Mouse (Mus musculus): Measurements from ENCODE around the gene Wt1. TPM values are rescaled to one million over a fixed set of nuclear protein-coding genes. Genes with fewer than 3 reads are reported as not detected.

The Wt1 gene
- polyA plus RNA-seq, 1 experiment from 2014 or later = 0.82 TPM

GRCm38 (mm10) chr2:105127531-105128480, 1.5 kb downstream of the Wt1 start:
- no peak overlapping the region for H3K9ac ChIP-seq
- H3K9me3 ChIP-seq = no peaks in the 10 kb centered on the region
- H3K4me1 ChIP-seq (replicated peaks) = peaks cover 21% of the 10 kb centered on the region
- no peaks in the 10 kb centered on the region for H3K36me3 ChIP-seq
- H3K27me3 ChIP-seq = peaks cover 98% of the 10 kb centered on the region
- under 1% methylated on average over 52 of the region's 52 CpGs for WGBS
- no peak overlapping the region for H3K4me3 ChIP-seq
- ATAC-seq (ENCODE audit: low FRiP score) = no peak
- no peak overlapping the region for H3K27ac ChIP-seq
- H3K4me2 ChIP-seq = no peak overlapping the region

GRCm38 (mm10) chr2:105128564-105128963, 2.2 kb downstream of the Wt1 start:
- 2% methylated on average over 12 of the region's 12 CpGs for WGBS
- Histone ChIP-seq H3K4me1 (replicated peaks) (peaks cover 17% of the 10 kb centered on the region), H3K4me2 (no peak overlapping the region), H3K9ac (no peak overlapping the region), H3K9me3 (no peaks in the 10 kb centered on the region), H3K27ac (no peak overlapping the region), H3K36me3 (no peaks in the 10 kb centered on the region), H3K4me3 (no peak overlapping the region), H3K27me3 (peaks cover 98% of the 10 kb centered on the region)
- ATAC-seq (ENCODE audit: low FRiP score) = no peak

- Histone ChIP-seq H3K9ac (no peak overlapping the region), H3K4me1 (replicated peaks) (peaks cover 21% of the 10 kb centered on the region), H3K27me3 (peaks cover 98% of the 10 kb centered on the region), H3K4me3 (0 out of 2 replicates have a peak overlapping the region, but pooled peaks have one; percentile 2), H3K4me2 (no peak overlapping the region), H3K27ac (no peak overlapping the region), H3K9me3 (no peaks in the 10 kb centered on the region), H3K36me3 (no peaks in the 10 kb centered on the region)
- no peak for ATAC-seq (ENCODE audit: low FRiP score)
- WGBS = 1% methylated on average over 32 of the region's 32 CpGs
Measured at GRCm38 (mm10) chr2:105130351-105131060, 4.2 kb downstream of the Wt1 start.

GRCm38 (mm10) chr2:105131061-105131810, 4.9 kb downstream of the Wt1 start:
- Histone ChIP-seq H3K4me2 (no peak overlapping the region), H3K9me3 (no peaks in the 10 kb centered on the region), H3K4me3 (no peak overlapping the region), H3K36me3 (no peaks in the 10 kb centered on the region), H3K4me1 (replicated peaks) (peaks cover 20% of the 10 kb centered on the region), H3K9ac (no peak overlapping the region), H3K27ac (no peak overlapping the region), H3K27me3 (peaks cover 98% of the 10 kb centered on the region)
- no peak for ATAC-seq (ENCODE audit: low FRiP score)
- 4% methylated on average over 12 of the region's 12 CpGs for WGBS

GRCm38 (mm10) chr2:105131811-105132100, 5.4 kb downstream of the Wt1 start:
- Histone ChIP-seq H3K9ac (no peak overlapping the region), H3K4me3 (no peak overlapping the region), H3K9me3 (no peaks in the 10 kb centered on the region), H3K4me1 (replicated peaks) (peaks cover 15% of the 10 kb centered on the region), H3K4me2 (no peak overlapping the region), H3K27ac (no peak overlapping the region), H3K27me3 (peaks cover 98% of the 10 kb centered on the region), H3K36me3 (no peaks in the 10 kb centered on the region)
- no peak for ATAC-seq (ENCODE audit: low FRiP score)
- 5% methylated on average over 2 of the region's 2 CpGs for WGBS

- no peak overlapping the region for H3K9ac ChIP-seq
- peaks cover 10% of the 10 kb centered on the region for H3K4me1 ChIP-seq (replicated peaks)
- no peak overlapping the region for H3K27ac ChIP-seq
- H3K4me3 ChIP-seq = no peak overlapping the region
- no peak for ATAC-seq (ENCODE audit: low FRiP score)
- no peaks in the 10 kb centered on the region for H3K9me3 ChIP-seq
- H3K36me3 ChIP-seq = no peaks in the 10 kb centered on the region
- 0% methylated on average over 17 of the region's 17 CpGs for WGBS
- H3K27me3 ChIP-seq = peaks cover 98% of the 10 kb centered on the region
- no peak overlapping the region for H3K4me2 ChIP-seq
Measured at GRCm38 (mm10) chr2:105132300-105132699, 6.0 kb downstream of the Wt1 start.

GRCm38 (mm10) chr2:105132933-105133795, 6.8 kb downstream of the Wt1 start:
- no peak overlapping the region for H3K4me3 ChIP-seq
- peaks cover 98% of the 10 kb centered on the region for H3K27me3 ChIP-seq
- under 1% methylated on average over 43 of the region's 43 CpGs for WGBS
- no peak for ATAC-seq (ENCODE audit: low FRiP score)
- H3K9ac ChIP-seq = no peak overlapping the region
- no peaks in the 10 kb centered on the region for H3K9me3 ChIP-seq
- H3K36me3 ChIP-seq = no peaks in the 10 kb centered on the region
- no peak overlapping the region for H3K27ac ChIP-seq
- peaks cover 9% of the 10 kb centered on the region for H3K4me1 ChIP-seq (replicated peaks)
- no peak overlapping the region for H3K4me2 ChIP-seq

GRCm38 (mm10) chr2:105134296-105134695, 8.0 kb downstream of the Wt1 start:
- Histone ChIP-seq H3K9ac (no peak overlapping the region), H3K27ac (no peak overlapping the region), H3K4me3 (no peak overlapping the region; the same call in 1 of the 2 replicates), H3K4me2 (no peak overlapping the region), H3K4me1 (replicated peaks) (peaks cover 9% of the 10 kb centered on the region), H3K27me3 (peaks cover 100% of the 10 kb centered on the region), H3K9me3 (no peaks in the 10 kb centered on the region), H3K36me3 (no peaks in the 10 kb centered on the region)
- under 1% methylated on average over 19 of the region's 19 CpGs for WGBS
- 0 out of 2 replicates have a peak, but pooled peaks have one; percentile 36 for ATAC-seq (ENCODE audit: low FRiP score)

- 79% methylated on average over 7 of the region's 7 CpGs for WGBS
- Histone ChIP-seq H3K27ac (no peak overlapping the region), H3K4me3 (no peak overlapping the region), H3K27me3 (peaks cover 70% of the 10 kb centered on the region), H3K9me3 (no peaks in the 10 kb centered on the region), H3K36me3 (no peaks in the 10 kb centered on the region), H3K4me1 (replicated peaks) (peaks cover under 1% of the 10 kb centered on the region; the same call in 1 of the 2 replicates), H3K4me2 (no peak overlapping the region), H3K9ac (no peak overlapping the region)
- no peak for ATAC-seq (ENCODE audit: low FRiP score)
Measured at GRCm38 (mm10) chr2:105139471-105139870, 13.1 kb downstream of the Wt1 start.

GRCm38 (mm10) chr2:105141371-105141770, 15.0 kb downstream of the Wt1 start:
- Histone ChIP-seq H3K4me2 (no peak overlapping the region), H3K4me1 (replicated peaks) (no peaks in the 10 kb centered on the region), H3K4me3 (no peak overlapping the region), H3K9me3 (no peaks in the 10 kb centered on the region), H3K36me3 (no peaks in the 10 kb centered on the region), H3K27me3 (peaks cover 51% of the 10 kb centered on the region), H3K9ac (no peak overlapping the region), H3K27ac (no peak overlapping the region)
- no peak for ATAC-seq (ENCODE audit: low FRiP score)
- 63% methylated on average over 7 of the region's 7 CpGs for WGBS

- Histone ChIP-seq H3K9ac (no peak overlapping the region), H3K4me1 (replicated peaks) (no peaks in the 10 kb centered on the region), H3K27me3 (peaks cover 27% of the 10 kb centered on the region), H3K27ac (no peak overlapping the region), H3K4me2 (no peak overlapping the region), H3K9me3 (no peaks in the 10 kb centered on the region), H3K4me3 (no peak overlapping the region), H3K36me3 (no peaks in the 10 kb centered on the region)
- ATAC-seq (ENCODE audit: low FRiP score) = no peak
- whole genome bisulfite sequencing = 94% methylated on average over 14 of the region's 14 CpGs
Measured at GRCm38 (mm10) chr2:105143731-105144130, 17.4 kb downstream of the Wt1 start.
